Mouse (Mus musculus): ENCODE measurements around the gene Muc5ac.

GRCm38 (mm10) chr7:141747451-141748100 is 41.2 kb upstream of the Muc5ac start:
- TF ChIP-seq POLR2A (IDR thresholded peaks at IDR 0.05; ENCODE audit: borderline replicate concordance, insufficient read depth, low read length): no peak
- no peak for TF ChIP-seq CTCF (IDR thresholded peaks at IDR 0.05; ENCODE audit: borderline replicate concordance, insufficient read depth, low read depth, low read length)
